Mouse (Mus musculus): Measurements from ENCODE around the gene Bmp5. TPM values are rescaled to one million over a fixed set of nuclear protein-coding genes. Genes with fewer than 3 reads are reported as not detected.

The Bmp5 gene
- polyA plus RNA-seq, 1 experiment from 2014 or later, result 5.6 TPM

DNA sequence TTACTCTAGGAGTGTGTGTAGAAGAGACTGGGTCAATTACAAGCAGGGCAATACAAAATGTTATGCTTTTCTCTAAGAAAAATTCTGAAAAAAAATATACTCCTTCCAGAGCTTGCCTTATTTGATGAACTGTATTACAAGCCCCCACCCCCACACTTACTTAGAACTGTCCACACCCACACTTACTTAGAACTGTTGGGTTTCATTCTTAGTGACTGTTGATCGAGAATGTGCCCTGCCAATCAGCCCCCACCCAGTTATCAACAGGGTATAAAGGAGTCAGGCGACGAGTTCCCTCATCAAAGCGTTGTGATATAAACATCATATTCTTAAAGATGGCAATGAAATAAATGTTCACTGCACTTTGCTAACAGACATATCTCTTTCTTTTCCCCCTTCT lies 122.9 kb downstream of the Bmp5 start:
- H3K9ac ChIP-seq (ENCODE audit: low read length), result no peak overlapping the region
- H3K27me3 ChIP-seq (ENCODE audit: control insufficient read depth, insufficient read depth, low read length), result no peaks in the 10 kb centered on the region
- ATAC-seq (ENCODE audit: insufficient number of reproducible peaks, low FRiP score, low TSS enrichment, low read depth) (no peak), DNase-seq (ENCODE audit: low spot score) (no peak)
- H3K9me3 ChIP-seq (ENCODE audit: control insufficient read depth, low read length), result no peaks in the 10 kb centered on the region
- H3K36me3 ChIP-seq (ENCODE audit: control insufficient read depth, insufficient read depth, low read length), result no peaks in the 10 kb centered on the region
- no peaks in the 10 kb centered on the region for H3K4me1 ChIP-seq (ENCODE audit: control insufficient read depth, insufficient read depth, low read length)
- WGBS, result 90% methylated on average over 4 of the region's 4 CpGs
- H3K4me3 ChIP-seq (ENCODE audit: low read depth, low read length), result no peak overlapping the region
- H3K27ac ChIP-seq (replicated peaks; ENCODE audit: low read depth, low read length), result no peak overlapping the region
- H3K4me2 ChIP-seq (ENCODE audit: low read depth, severe bottlenecking), result no peak overlapping the region

DNA sequence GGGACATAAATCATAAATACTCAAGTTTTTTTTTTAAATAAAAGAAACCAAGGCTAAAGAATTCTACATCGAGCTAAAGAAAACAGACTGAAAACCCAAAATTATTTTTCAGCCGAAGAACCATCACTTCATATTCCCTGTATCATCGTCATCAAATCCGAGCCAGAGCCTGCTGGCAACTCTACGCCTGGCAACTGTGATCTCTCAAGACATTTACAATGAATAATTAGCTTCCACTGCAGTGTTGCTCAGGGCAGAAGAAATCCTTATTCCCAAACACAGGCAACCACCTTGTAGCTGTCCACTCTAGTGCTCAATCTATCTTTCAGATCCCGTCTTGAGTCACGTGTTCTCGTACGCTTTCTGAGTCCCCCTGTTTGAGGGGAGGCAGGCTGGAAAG lies 126.1 kb downstream of the Bmp5 start:
- ATAC-seq (ENCODE audit: insufficient number of reproducible peaks, low FRiP score, low TSS enrichment, low read depth) (no peak), DNase-seq (ENCODE audit: low spot score) (no peak)
- H3K27ac ChIP-seq (replicated peaks; ENCODE audit: low read depth, low read length), result no peak overlapping the region
- H3K9me3 ChIP-seq (ENCODE audit: control insufficient read depth, low read length), result no peaks in the 10 kb centered on the region
- H3K36me3 ChIP-seq (ENCODE audit: control insufficient read depth, insufficient read depth, low read length), result no peaks in the 10 kb centered on the region
- H3K4me2 ChIP-seq (ENCODE audit: low read depth, severe bottlenecking), result no peak overlapping the region
- H3K27me3 ChIP-seq (ENCODE audit: control insufficient read depth, insufficient read depth, low read length), result no peaks in the 10 kb centered on the region
- no peak overlapping the region for H3K9ac ChIP-seq (ENCODE audit: low read length)
- H3K4me1 ChIP-seq (ENCODE audit: control insufficient read depth, insufficient read depth, low read length), result no peaks in the 10 kb centered on the region
- 54% methylated on average over 9 of the region's 9 CpGs for WGBS
- H3K4me3 ChIP-seq (ENCODE audit: low read depth, low read length), result no peak overlapping the region

DNA sequence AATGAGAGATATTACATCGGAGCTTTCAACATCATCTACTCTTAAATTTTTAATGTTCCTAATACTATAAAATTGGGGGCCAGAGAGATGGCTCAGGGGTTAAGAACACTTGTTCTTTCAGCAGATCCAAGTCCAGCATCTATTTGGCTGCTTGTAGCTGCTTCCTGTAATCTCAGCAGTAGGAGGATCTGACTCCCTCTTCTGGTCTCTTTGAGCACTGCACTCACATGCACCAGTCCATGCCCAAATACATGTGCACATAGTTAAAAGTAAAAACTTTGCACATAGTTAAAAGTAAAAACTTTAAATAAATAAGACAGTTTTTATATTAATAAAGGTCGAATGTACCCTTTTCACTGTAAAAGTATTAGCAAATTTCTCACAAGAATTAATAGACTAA lies 130.3 kb downstream of the Bmp5 start:
- no peak for ATAC-seq (ENCODE audit: insufficient number of reproducible peaks, low FRiP score, low TSS enrichment, low read depth)
- no peak overlapping the region for H3K9ac ChIP-seq (ENCODE audit: low read length)
- no peaks in the 10 kb centered on the region for H3K27me3 ChIP-seq (ENCODE audit: control insufficient read depth, insufficient read depth, low read length)
- 44% methylated on average over 2 of the region's 2 CpGs for WGBS
- no peaks in the 10 kb centered on the region for H3K9me3 ChIP-seq (ENCODE audit: control insufficient read depth, low read length)
- no peaks in the 10 kb centered on the region for H3K36me3 ChIP-seq (ENCODE audit: control insufficient read depth, insufficient read depth, low read length)
- H3K4me1 ChIP-seq (ENCODE audit: control insufficient read depth, insufficient read depth, low read length), result peaks cover 5% of the 10 kb centered on the region; the same call in 1 of the 2 replicates
- no peak overlapping the region for H3K4me2 ChIP-seq (ENCODE audit: low read depth, severe bottlenecking)
- H3K4me3 ChIP-seq (ENCODE audit: low read depth, low read length), result no peak overlapping the region
- peak; percentile 38 for DNase-seq (ENCODE audit: low spot score)
- no peak overlapping the region for H3K27ac ChIP-seq (replicated peaks; ENCODE audit: low read depth, low read length)

DNA sequence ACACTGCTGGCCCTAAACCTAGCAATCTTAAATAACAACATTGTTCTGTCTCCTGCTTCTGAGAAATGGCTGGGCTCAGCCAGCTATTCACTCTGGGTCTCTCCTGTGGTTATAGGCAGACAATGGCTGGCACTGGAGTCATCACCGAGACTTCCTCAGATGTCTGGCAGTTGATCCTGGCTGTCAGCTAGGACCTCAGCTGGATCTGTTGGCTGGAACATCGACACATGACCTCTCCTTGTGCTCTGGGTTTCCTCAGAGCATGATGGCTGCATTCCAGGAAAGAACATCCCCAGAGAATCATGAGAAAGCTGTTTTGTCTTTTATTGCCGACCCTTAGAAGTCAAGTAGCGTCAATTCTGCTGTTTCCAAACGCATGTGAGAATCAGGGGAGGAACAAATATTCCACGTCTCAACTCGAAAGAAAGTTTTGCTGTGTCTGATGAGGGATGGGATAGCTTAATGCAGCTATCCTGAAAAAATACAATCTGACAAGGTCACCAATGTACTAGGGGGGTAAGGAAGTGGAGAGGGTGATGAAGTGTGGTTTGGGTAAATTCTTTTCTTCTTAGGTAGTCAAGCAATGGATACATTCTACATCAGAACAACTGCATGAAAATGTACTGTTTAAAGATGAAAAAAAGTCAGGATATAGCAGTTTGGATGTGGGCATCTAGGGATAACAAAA lies 135.1 kb downstream of the Bmp5 start:
- Histone ChIP-seq H3K9me3 (ENCODE audit: control insufficient read depth, low read length) (no peaks in the 10 kb centered on the region), H3K27me3 (ENCODE audit: control insufficient read depth, insufficient read depth, low read length) (no peaks in the 10 kb centered on the region), H3K36me3 (ENCODE audit: control insufficient read depth, insufficient read depth, low read length) (no peaks in the 10 kb centered on the region), H3K4me2 (ENCODE audit: low read depth, severe bottlenecking) (no peak overlapping the region), H3K27ac (replicated peaks; ENCODE audit: low read depth, low read length) (no peak overlapping the region), H3K4me3 (ENCODE audit: low read depth, low read length) (no peak overlapping the region), H3K4me1 (ENCODE audit: control insufficient read depth, insufficient read depth, low read length) (peaks cover 5% of the 10 kb centered on the region; the same call in 1 of the 2 replicates), H3K9ac (ENCODE audit: low read length) (no peak overlapping the region)
- WGBS, result 37% methylated on average over 7 of the region's 7 CpGs
- DNase-seq (ENCODE audit: low spot score), result no peak
- ATAC-seq (ENCODE audit: insufficient number of reproducible peaks, low FRiP score, low TSS enrichment, low read depth), result no peak

DNA sequence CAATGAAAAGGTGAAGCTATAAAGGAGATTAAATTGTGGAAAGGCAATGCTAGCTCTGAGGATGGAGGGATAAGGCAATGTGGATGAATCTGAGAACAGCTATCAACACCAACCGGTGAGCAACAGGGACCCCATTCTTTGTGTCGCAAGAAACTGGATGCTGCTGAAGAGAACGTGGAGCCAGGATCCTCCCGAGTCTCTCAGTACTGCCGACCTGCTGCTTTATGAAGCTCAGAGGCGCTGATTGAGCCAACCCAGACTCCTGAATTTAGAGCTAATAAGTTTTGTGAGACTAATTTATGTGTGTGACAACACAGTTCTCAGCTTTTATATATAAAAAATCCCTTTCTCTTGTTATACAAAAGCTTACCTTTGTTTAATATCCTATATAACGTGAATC lies 136.4 kb downstream of the Bmp5 start:
- H3K4me1 ChIP-seq (ENCODE audit: control insufficient read depth, insufficient read depth, low read length), result peaks cover 10% of the 10 kb centered on the region; the same call in 1 of the 2 replicates
- ATAC-seq (ENCODE audit: insufficient number of reproducible peaks, low FRiP score, low TSS enrichment, low read depth) (no peak), DNase-seq (ENCODE audit: low spot score) (peak; percentile 65)
- H3K4me2 ChIP-seq (ENCODE audit: low read depth, severe bottlenecking), result no peak overlapping the region
- H3K36me3 ChIP-seq (ENCODE audit: control insufficient read depth, insufficient read depth, low read length), result no peaks in the 10 kb centered on the region
- WGBS, result 33% methylated on average over 7 of the region's 7 CpGs
- no peaks in the 10 kb centered on the region for H3K9me3 ChIP-seq (ENCODE audit: control insufficient read depth, low read length)
- no peak overlapping the region; the same call in 1 of the 2 replicates for H3K9ac ChIP-seq (ENCODE audit: low read length)
- H3K4me3 ChIP-seq (ENCODE audit: low read depth, low read length), result no peak overlapping the region
- H3K27me3 ChIP-seq (ENCODE audit: control insufficient read depth, insufficient read depth, low read length), result no peaks in the 10 kb centered on the region
- no peak overlapping the region; the same call in 1 of the 2 replicates for H3K27ac ChIP-seq (replicated peaks; ENCODE audit: low read depth, low read length)

DNA sequence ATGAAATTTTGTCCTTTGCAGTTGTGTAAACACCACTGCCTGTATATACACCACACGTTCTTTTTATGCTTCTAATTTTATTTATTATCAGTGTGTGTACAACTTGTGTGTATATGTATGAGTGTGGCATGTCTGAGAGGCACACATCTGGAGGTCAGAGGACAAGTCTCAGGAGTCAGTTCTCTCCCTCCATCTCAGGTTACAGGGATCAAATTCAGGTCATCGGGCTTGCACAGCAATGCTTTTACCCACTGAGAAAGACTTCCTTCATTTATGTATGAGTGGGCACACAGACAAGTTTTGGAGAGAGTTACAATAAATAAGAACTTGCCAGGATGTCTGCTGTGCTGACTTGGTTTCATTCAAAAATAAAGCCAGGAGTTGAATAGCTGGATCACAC lies 140.9 kb downstream of the Bmp5 start:
- H3K4me2 ChIP-seq (ENCODE audit: low read depth, severe bottlenecking), result no peak overlapping the region
- no peaks in the 10 kb centered on the region for H3K27me3 ChIP-seq (ENCODE audit: control insufficient read depth, insufficient read depth, low read length)
- DNase-seq (ENCODE audit: low spot score) (peak; percentile 40), ATAC-seq (ENCODE audit: insufficient number of reproducible peaks, low FRiP score, low TSS enrichment, low read depth) (0 out of 2 replicates have a peak, but pooled peaks have one; percentile 31)
- H3K9me3 ChIP-seq (ENCODE audit: control insufficient read depth, low read length), result no peaks in the 10 kb centered on the region
- no peak overlapping the region for H3K9ac ChIP-seq (ENCODE audit: low read length)
- H3K36me3 ChIP-seq (ENCODE audit: control insufficient read depth, insufficient read depth, low read length), result no peaks in the 10 kb centered on the region
- H3K4me1 ChIP-seq (ENCODE audit: control insufficient read depth, insufficient read depth, low read length), result 0 out of 2 replicates have a peak, but pooled peaks cover 5% of the 10 kb centered on the region
- H3K27ac ChIP-seq (replicated peaks; ENCODE audit: low read depth, low read length), result no peak overlapping the region
- no peak overlapping the region for H3K4me3 ChIP-seq (ENCODE audit: low read depth, low read length)
- whole genome bisulfite sequencing, result 13% methylated on average over 2 of the region's 2 CpGs

DNA sequence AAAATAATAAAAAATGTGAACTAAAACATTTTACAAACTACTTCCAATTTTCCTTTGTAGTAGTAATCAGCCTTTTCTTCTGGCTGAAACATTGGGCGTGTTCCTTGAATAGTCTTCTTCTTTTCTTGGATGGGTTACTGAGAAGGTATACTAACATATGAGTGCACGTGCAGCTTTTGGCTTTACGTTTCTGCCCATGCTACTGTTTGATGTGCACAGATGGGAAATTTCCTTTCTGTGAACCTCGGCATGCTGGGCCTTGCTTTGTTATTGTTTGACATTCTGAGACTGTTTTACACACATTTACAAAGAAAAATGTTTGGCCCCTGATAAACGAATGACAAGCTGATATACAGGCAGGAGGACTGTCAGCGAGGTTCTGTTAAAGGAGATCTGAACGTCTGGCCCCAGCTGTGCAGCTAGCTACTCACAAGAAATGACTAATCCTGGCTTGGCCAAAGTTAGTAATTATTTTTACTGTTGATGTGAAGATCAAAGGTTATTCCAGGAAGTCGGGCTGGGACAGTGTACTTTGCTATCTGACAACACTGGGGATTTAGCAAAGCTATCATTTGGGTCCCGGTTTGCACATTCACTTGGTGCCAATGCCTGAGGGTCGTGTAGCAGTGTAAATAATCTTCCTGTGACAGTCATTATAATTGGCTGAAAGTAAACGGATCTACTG lies 152.2 kb downstream of the Bmp5 start:
- no peak overlapping the region for H3K4me3 ChIP-seq (ENCODE audit: low read depth, low read length)
- no peaks in the 10 kb centered on the region for H3K9me3 ChIP-seq (ENCODE audit: control insufficient read depth, low read length)
- no peaks in the 10 kb centered on the region for H3K27me3 ChIP-seq (ENCODE audit: control insufficient read depth, insufficient read depth, low read length)
- no peak overlapping the region for H3K27ac ChIP-seq (replicated peaks; ENCODE audit: low read depth, low read length)
- H3K36me3 ChIP-seq (ENCODE audit: control insufficient read depth, insufficient read depth, low read length), result no peaks in the 10 kb centered on the region
- 35% methylated on average over 11 of the region's 11 CpGs for WGBS
- H3K9ac ChIP-seq (ENCODE audit: low read length), result no peak overlapping the region
- DNase-seq (ENCODE audit: low spot score) (no peak), ATAC-seq (ENCODE audit: insufficient number of reproducible peaks, low FRiP score, low TSS enrichment, low read depth) (no peak; the same call in 1 of the 2 replicates)
- no peaks in the 10 kb centered on the region for H3K4me1 ChIP-seq (ENCODE audit: control insufficient read depth, insufficient read depth, low read length)
- no peak overlapping the region for H3K4me2 ChIP-seq (ENCODE audit: low read depth, severe bottlenecking)

DNA sequence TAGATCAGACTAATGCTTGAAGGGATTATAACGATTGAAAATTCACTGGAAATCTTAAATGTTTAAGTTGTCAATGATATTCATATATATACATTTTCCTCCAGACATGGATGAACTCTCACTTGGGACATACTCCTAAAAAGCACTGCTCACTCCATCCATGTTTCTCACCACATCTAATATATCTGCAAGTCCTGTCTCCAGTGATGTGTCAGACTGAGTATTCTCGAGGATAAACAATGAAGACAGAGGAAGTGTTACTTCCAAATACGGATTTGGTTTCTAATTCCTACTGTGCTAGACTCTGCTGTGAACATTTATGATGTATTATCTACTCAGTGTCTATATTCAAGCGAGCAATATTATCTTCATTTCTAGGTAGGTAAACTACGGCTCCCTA lies 152.9 kb downstream of the Bmp5 start:
- no peaks in the 10 kb centered on the region for H3K9me3 ChIP-seq (ENCODE audit: control insufficient read depth, low read length)
- no peaks in the 10 kb centered on the region for H3K36me3 ChIP-seq (ENCODE audit: control insufficient read depth, insufficient read depth, low read length)
- no peak overlapping the region for H3K27ac ChIP-seq (replicated peaks; ENCODE audit: low read depth, low read length)
- WGBS, result 81% methylated on average over 5 of the region's 5 CpGs
- ATAC-seq (ENCODE audit: insufficient number of reproducible peaks, low FRiP score, low TSS enrichment, low read depth), result no peak
- H3K4me1 ChIP-seq (ENCODE audit: control insufficient read depth, insufficient read depth, low read length), result no peaks in the 10 kb centered on the region
- no peak overlapping the region for H3K9ac ChIP-seq (ENCODE audit: low read length)
- H3K4me2 ChIP-seq (ENCODE audit: low read depth, severe bottlenecking), result no peak overlapping the region
- DNase-seq (ENCODE audit: low spot score), result no peak
- H3K4me3 ChIP-seq (ENCODE audit: low read depth, low read length), result no peak overlapping the region
- no peaks in the 10 kb centered on the region for H3K27me3 ChIP-seq (ENCODE audit: control insufficient read depth, insufficient read depth, low read length)
